Mouse (Mus musculus) layer of hippocampus, adult 9-10 months (tissue): ENCODE data around the gene Prss57.

Experiments used
- DNase-seq: peaks from one replicate; pipeline ENCODE4 v3.0.0; 2022; ENCODE audit warnings: low spot score

Prss57 gene

DNA sequence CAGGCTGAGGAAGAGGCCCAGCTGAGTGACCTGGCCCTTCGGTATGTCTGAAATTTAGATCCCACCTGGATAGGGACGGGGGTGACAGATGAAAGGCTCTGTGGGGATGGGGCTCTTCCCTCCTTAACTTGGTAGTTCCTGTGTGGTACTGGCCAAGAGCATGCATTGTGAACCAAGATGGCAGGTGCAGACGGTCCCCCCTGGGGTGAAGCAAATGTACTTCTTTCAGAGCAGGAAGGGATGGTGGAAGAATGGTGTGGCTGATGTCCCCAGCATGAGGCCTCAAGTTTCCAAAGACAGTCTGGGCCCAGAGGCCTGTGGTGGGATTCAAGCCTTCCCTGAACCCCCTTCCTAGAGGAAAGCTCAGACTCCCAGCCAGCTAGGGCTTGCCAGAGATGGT is 34.9 kb downstream of the Prss57 start:
- no peak for DNase-seq

GRCm38 (mm10) chr10:79754856-79755516 is 35.8 kb downstream of the Prss57 start, which contains the start of gene Fgf22:
Gene Fgf22, plus strand, starts transcription at chr10:79755076.
- peak; percentile 36 for DNase-seq

- no peak for DNase-seq
Measured at GRCm38 (mm10) chr10:79748496-79748895, 42.3 kb downstream of the Prss57 start.

- DNase-seq: no peak
Measured at GRCm38 (mm10) chr10:79746774-79747151, 44.0 kb downstream of the Prss57 start.

DNA sequence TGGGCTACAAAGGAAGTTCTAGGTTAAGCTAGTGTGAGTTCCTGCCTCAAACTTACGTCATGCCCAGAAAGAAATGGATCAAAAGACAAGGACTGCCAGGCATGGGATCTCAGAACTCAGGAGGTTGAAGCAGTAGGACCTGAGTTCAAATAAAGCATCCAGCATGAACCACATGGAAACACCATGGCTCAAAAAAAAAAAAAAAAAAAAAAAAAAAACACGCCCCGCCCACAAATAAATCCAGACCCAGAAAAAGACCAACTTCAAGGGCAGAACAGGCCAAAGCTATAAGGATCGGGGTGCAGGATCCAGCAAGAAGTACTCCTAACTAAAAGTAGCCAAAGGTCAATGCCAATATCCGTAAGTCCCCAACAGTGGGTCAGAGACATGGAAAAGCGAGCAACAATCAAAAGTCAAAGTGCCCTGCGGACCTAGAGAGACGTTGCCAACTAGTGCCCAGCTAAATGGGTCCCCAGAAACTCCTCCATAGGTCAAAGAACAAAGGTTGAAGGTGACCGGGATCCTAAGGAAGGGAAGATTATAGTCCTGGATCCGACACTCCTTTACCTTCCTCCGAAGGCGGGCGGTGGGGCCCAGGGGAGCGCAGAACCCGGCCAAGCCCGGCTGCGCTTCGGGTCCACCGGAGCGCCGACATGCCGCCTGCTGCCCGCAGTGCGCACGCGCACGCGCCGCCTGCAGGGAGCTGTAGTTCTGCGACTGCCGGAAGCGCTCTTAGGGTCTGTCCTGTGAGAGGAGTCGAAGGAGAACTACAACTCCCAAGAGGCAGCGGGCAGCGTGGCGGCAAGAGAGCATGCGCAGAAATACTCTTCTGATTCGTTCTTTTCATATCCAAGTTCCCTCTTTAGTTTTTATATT is 44.6 kb downstream of the Prss57 start, which contains the start of gene Polrmt:
Gene Polrmt (minus strand): TSS at position 684 of the 876 bp plus-strand sequence.
- DNase-seq: peak; percentile 89

GRCm38 (mm10) chr10:79745411-79745810 is 45.4 kb downstream of the Prss57 start:
- no peak for DNase-seq

GRCm38 (mm10) chr10:79743650-79744365 is 47.0 kb downstream of the Prss57 start:
- DNase-seq: no peak

- DNase-seq: no peak
Measured at GRCm38 (mm10) chr10:79743161-79743560, 47.6 kb downstream of the Prss57 start.

- no peak for DNase-seq
Measured at GRCm38 (mm10) chr10:79740863-79741262, 49.9 kb downstream of the Prss57 start.

- DNase-seq: no peak
Measured at GRCm38 (mm10) chr10:79739234-79739633, 51.5 kb downstream of the Prss57 start.

DNA sequence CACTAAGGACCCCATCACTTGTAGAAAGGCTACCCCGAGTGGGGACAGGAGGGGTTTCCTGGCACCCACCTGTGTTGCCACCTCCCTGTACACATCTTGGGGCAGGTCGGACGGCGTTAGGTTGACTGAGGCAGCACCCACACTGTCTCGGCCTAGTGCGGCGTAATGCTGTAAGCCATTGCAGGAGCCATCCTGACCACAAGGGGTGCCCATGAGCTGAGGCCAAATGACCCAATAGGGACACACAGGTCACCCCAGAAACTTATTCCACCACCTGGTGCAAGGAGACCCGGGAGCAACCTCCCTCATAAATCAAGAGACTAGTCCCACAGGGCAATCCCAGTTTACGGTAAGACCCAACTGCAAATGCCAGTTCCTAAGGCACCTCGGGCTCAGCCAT is 52.5 kb downstream of the Prss57 start:
- no peak for DNase-seq

GRCm38 (mm10) chr10:79736706-79737105 is 54.1 kb downstream of the Prss57 start:
- DNase-seq: no peak

GRCm38 (mm10) chr10:79735361-79735760 is 55.4 kb downstream of the Prss57 start:
- no peak for DNase-seq

GRCm38 (mm10) chr10:79733847-79734246 is 56.9 kb downstream of the Prss57 start:
- no peak for DNase-seq

DNA sequence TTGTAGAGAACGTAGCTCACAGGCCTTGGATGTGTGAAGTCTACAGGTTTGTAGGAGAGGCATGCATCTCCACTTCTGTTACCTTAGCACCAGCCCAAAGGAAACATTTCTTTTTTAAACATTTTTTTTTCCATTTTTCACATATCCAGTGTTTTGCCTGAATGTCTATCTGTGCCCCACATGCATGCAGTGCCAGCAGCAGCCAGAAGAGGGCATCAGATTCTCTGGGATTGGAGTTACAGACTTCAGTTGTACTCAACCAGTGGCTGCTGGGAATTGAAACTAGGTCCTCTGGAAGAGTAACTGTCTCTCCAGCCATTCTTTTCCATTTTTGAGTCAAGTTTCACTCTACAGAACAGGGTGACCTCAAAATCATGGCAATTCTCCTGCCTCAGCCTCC is 58.3 kb downstream of the Prss57 start:
- no peak for DNase-seq
